ENCODE assay signal across 9 mouse cellular contexts in the genomic region with DNA sequence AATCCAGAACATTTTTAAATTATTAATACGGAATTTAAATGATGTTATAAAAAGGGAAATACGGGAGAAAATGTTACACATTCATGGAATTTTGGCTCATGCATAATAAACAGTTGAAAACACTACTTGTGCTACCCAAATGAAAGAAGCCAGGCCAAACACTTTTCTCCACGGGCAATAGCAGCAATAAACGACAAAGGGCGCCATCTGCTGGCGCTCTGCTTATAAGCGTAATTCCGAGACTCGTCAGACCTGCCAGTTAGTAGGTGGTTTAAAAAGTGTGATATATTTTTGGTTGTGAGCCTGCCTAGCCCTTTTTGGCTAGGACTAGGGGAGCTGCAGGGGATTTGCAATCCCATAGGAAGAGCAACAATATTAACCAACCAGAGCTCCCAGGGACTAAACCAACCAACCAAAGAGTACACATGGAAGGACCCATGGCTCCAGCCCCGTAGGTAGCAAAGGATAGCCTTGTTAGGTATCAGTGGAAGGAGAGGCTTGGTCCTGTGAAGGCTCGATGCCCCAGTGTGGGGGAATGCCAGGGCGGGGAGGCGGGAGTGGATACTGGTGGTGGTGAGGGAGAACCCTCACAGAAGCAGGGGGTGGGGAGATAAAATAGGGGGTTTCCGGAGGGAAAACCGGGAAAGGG. TPM values are rescaled to one million over a fixed set of nuclear protein-coding genes. Genes with fewer than 3 reads are reported as not detected.
DNase-seq lines count a peak whose midpoint lies in the region; ATAC-seq and TF ChIP-seq lines count a peak whose summit lies in the region.
"Had no signal": no experiment of that assay in that cellular context is flagged by ENCODE, and none has a peak within 500 bp of the region (broad histone marks: within the 10 kb centered on the region; RNA-seq: fewer than 3 reads in every experiment).

No protein-coding gene starts in this region.

- H3K4me1 ChIP-seq in G1E (ENCODE audit: insufficient read depth, low read depth, low read length): no peaks in the 10 kb centered on the region

- H3K36me3 ChIP-seq in G1E (replicated peaks): no peaks in the 10 kb centered on the region
- H3K36me3 ChIP-seq: limb, embryonic 12.5 days had no signal

- no peaks in the 10 kb centered on the region for H3K27me3 ChIP-seq in G1E (ENCODE audit: insufficient read depth, low read length)

- no peaks in the 10 kb centered on the region for H3K9me3 ChIP-seq in G1E (replicated peaks)
- H3K9me3 ChIP-seq: limb, embryonic 12.5 days had no signal

- peak; percentile 50 for TF ChIP-seq CTCF in G1E (IDR thresholded peaks at IDR 0.05; ENCODE audit: low read depth, low read length)

- H3K4me3 ChIP-seq in G1E (ENCODE audit: low read depth, low read length): no peak overlapping the region
- H3K4me3 ChIP-seq: limb, embryonic 12.5 days had no signal

- intact Hi-C loops in heart, postnatal 36 days (cut with DNase I): loop anchor here (1.0 to 10.0 kb wide), 2 partner anchors 644 to 737 kb away; no protein-coding TSS in a partner anchor

- peak; percentile 71 for ATAC-seq in G1E (ENCODE audit: extremely low read depth, insufficient number of reproducible peaks, low FRiP score, poor library complexity, severe bottlenecking)

- peak; percentile 16 for DNase-seq in G1E (ENCODE audit: low spot score)
- DNase-seq in brain, adult 2 months (ENCODE audit: low read depth, low spot score): peak; percentile 87
- DNase-seq in fat pad, adult 2 months (ENCODE audit: extremely low read depth, low read depth, low spot score): peak; percentile 4
- peak; percentile 69 to 80 for DNase-seq in heart, postnatal 36 days
- peak; percentile 71 for DNase-seq in layer of hippocampus, adult 9-10 months (ENCODE audit: low spot score)
- DNase-seq in lung, postnatal 25 days (ENCODE audit: low spot score): peak; percentile 74
- DNase-seq in right cerebral cortex, adult 2 months (ENCODE audit: low spot score in 2 of 2): peak; percentile 89
- peak; percentile 45 for DNase-seq in urinary bladder, adult 2 months (ENCODE audit: low spot score)

RNA-seq across cellular contexts. Expression of a gene that starts 37.1 kb away (rescaled TPM):
- 161 and 201 TPM in 2 replicates for total RNA-seq in G1E (2014; fragmentation: Nextera tagmentation)
- 37.3 and 45.0 TPM in 2 replicates for total RNA-seq in G1E (2017)
- 48.1 and 54.2 TPM in 2 replicates for polyA plus RNA-seq in G1E (2012)
- 10 to 100 TPM; 31.4 to 34.5 TPM for total RNA-seq in heart, postnatal 36 days (2021)
- polyA plus RNA-seq in urinary bladder, adult 2 months (2012; rRNA removed): 175 and 179 TPM in 2 replicates

Comparison
In these comparisons a context has a peak if more than half of its experiments do, and no peak if none do; other contexts are left out.
1. DNase-seq: peak in every context shown above with its lines; median percentile 89 in right cerebral cortex, adult 2 months; 87 in brain, adult 2 months; 74 in heart, postnatal 36 days; 74 in lung, postnatal 25 days; 71 in layer of hippocampus, adult 9-10 months; 45 in urinary bladder, adult 2 months; 16 in G1E; 4 in fat pad, adult 2 months.